Mouse (Mus musculus) kidney, adult 2 months (tissue): ENCODE measurements at regions not wholly inside any gene's neighbourhood (a gene's known extent, or its start where the extent isn't known, plus 50 kb on each side); places are given as distances from the start of the nearest gene placed in this dataset.

ENCODE experiments used
- CTCF ChIP-seq: fragments of 200-500 bp; conservative IDR thresholded peaks from 2 replicates; pipeline ENCODE4 v1.5.1; 2011; ENCODE audit warnings: low read depth, mild to moderate bottlenecking, control low read depth, low read length, moderate library complexity, mixed read lengths; ENCODE audit not compliant: insufficient read depth, insufficient read length
- POLR2A ChIP-seq: fragments of 200-500 bp; IDR thresholded peaks from one replicate; pipeline ENCODE4 v1.6.1; 2011; ENCODE audit warnings: low read depth, low read length, control low read depth

- TF ChIP-seq CTCF (no peak), POLR2A (no peak)
Observed at GRCm38 (mm10) chr12:12547477-12547876, 285.5 kb downstream of the Fam49a start.
